Mouse (Mus musculus) heart, embryonic 10.5 days (tissue): ENCODE results near the gene Cope. TPM values are rescaled to one million over a fixed set of nuclear protein-coding genes. Genes with fewer than 3 reads are reported as not detected.

Experiments
- DNase-seq: peaks from one replicate; pipeline ENCODE4 v3.0.0-alpha.2; 2017; ENCODE audit warnings: low spot score
- H3K27ac ChIP-seq: fragments of 300-500 bp; sonication (generic); 2 replicates; pipeline ENCODE4 v1.5.1; 2016; ENCODE audit warnings: mild to moderate bottlenecking
- H3K27me3 ChIP-seq: fragments of 300-500 bp; sonication (generic); 2 replicates; pipeline ENCODE4 v1.6.1; 2016; ENCODE audit warnings: mild to moderate bottlenecking; ENCODE audit not compliant: poor library complexity, insufficient read depth, severe bottlenecking
- H3K36me3 ChIP-seq: fragments of 300-500 bp; sonication (generic); 2 replicates; pipeline ENCODE4 v1.6.1; 2016; ENCODE audit warnings: mild to moderate bottlenecking, moderate library complexity
- H3K4me1 ChIP-seq: fragments of 300-500 bp; sonication (generic); 2 replicates; pipeline ENCODE4 v1.6.1; 2016; ENCODE audit warnings: mild to moderate bottlenecking
- H3K4me3 ChIP-seq: fragments of 300-500 bp; sonication (generic); 2 replicates; pipeline ENCODE4 v1.5.1; 2016; ENCODE audit warnings: mild to moderate bottlenecking, moderate library complexity
- H3K9me3 ChIP-seq: fragments of 300-500 bp; sonication (generic); 2 replicates; pipeline ENCODE4 v1.6.1; 2016; ENCODE audit warnings: mild to moderate bottlenecking, moderate library complexity
- WGBS: fragments of 180-500 bp; shearing (Covaris S2); methylation state at CpG from one replicate; pipeline ENCODE4 v1.1.7; 2016; 5-methylcytosine and 5-hydroxymethylcytosine counted together
- polyA plus RNA-seq: library from polyadenylated mRNA; unstranded; fragments of >200 nt; fragmentation: Nextera tagmentation; extraction: Ambion mirVana; gene quantifications from 2 replicates; pipeline ENCODE4 v1.2.1, GENCODE M21; 2016

Gene Cope
- polyA plus RNA-seq, 1 experiment from 2014 or later: 398 TPM

DNA sequence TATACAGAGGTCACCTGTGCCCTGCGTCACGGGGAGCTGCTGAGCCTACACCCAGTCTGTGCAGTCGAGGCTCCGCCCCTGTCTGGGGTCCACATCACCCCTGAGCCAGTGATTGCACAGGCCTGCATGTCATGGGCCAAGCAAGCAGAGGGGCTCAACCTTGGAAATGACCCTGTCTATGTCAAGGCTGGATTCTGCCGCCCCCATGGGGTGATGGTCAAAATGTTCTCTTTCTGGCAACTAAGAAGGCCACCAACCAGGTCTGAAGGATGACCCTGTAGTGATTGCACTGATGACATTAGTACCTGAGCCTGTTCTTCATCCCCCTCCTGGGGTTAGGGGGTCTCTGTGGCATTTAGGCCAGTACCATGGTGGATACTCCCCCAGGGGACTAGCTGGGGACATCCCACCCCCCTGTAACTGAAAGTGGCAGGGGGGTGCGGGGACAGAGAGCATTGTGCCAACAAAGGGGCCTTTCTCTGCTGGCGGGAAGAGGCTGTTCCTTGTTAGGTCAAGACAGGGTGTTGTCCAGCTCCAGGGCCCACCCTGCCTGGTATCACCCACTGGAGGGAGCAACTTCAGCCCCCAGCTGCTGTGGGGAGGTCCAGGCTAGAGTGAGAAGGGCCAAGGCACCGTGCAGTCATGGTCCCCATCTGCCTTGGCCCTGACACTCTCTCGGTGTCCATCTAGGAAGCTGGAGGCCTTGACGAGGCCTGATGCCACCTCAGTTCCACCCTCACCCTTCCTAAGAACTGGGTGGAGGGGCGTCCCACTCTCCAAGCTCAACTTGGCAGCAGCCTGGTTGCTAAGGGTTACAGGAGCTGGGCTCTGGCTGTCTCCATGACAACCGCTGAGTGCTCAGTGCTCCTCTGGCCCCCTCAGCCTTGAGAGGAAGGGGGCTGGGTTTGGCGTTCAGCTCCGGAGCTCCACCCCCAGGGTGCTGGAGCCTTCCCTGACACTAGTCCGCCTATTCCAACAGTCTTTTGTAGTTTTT, 14.5 kb downstream of the Cope start:
- H3K4me1 ChIP-seq: peaks cover 32% of the 10 kb centered on the region
- H3K27me3 ChIP-seq: peaks cover 25% of the 10 kb centered on the region
- H3K27ac ChIP-seq: 0 out of 2 replicates have a peak overlapping the region, but pooled peaks have one; percentile 84
- 21% methylated on average over 15 of the region's 15 CpGs for WGBS
- peak overlapping the region; percentile 72 for H3K4me3 ChIP-seq
- peaks cover 20% of the 10 kb centered on the region for H3K36me3 ChIP-seq
- H3K9me3 ChIP-seq: no peaks in the 10 kb centered on the region
- peak; percentile 81 for DNase-seq

DNA sequence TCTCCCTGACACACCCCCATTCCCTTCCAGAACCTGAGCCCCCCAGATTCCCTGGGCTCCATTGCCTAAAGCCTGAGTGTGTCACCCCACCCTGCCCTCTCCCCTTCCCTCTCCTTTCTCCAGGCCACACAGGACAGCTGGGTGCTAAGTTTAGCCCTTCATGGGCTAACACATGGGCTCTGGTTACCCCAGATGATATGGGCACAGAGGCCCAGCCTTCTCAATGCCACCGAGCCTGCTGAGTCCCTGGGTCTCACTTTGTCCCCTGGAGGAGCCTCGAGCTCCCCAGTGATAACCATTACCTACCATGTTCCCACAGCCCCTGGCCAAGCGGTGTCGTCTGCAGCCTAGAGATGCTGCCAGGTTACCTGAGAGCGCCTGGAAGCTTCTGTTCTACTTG, 15.6 kb downstream of the Cope start:
- peaks cover 32% of the 10 kb centered on the region for H3K4me1 ChIP-seq
- no peak overlapping the region for H3K4me3 ChIP-seq
- WGBS: 78% methylated on average over 5 of the region's 5 CpGs
- H3K36me3 ChIP-seq: peaks cover 9% of the 10 kb centered on the region
- no peak for DNase-seq
- H3K27me3 ChIP-seq: peaks cover 25% of the 10 kb centered on the region
- 0 out of 2 replicates have a peak overlapping the region, but pooled peaks have one; percentile 24 for H3K27ac ChIP-seq
- no peaks in the 10 kb centered on the region for H3K9me3 ChIP-seq

DNA sequence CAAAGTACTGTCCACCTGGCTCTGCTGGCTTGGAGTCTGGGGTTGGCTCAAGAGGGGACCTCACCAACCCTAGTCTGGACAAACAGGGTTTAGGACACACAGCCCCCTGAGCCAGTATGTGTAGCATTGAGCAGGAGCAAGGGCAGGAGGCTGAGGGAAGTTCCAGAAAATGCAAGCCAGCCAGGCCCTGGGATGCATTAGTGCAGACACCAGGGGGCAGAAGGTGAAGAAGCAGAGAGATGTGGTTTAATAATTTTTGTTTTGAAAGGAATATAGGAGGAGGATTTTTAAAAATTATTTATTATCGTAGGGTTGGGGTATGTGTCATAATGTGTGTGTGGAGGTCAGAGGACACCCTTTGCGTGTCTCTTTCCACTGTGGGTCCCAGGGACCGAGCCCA, 21.4 kb downstream of the Cope start:
- H3K36me3 ChIP-seq: peaks cover 8% of the 10 kb centered on the region; the same call in 1 of the 2 replicates
- 83% methylated on average over 3 of the region's 3 CpGs for WGBS
- no peaks in the 10 kb centered on the region for H3K9me3 ChIP-seq
- H3K27ac ChIP-seq: no peak overlapping the region
- H3K4me1 ChIP-seq: peaks cover 3% of the 10 kb centered on the region; the same call in 1 of the 2 replicates
- H3K4me3 ChIP-seq: no peak overlapping the region
- DNase-seq: no peak
- H3K27me3 ChIP-seq: peaks cover 9% of the 10 kb centered on the region; the same call in 1 of the 2 replicates

DNA sequence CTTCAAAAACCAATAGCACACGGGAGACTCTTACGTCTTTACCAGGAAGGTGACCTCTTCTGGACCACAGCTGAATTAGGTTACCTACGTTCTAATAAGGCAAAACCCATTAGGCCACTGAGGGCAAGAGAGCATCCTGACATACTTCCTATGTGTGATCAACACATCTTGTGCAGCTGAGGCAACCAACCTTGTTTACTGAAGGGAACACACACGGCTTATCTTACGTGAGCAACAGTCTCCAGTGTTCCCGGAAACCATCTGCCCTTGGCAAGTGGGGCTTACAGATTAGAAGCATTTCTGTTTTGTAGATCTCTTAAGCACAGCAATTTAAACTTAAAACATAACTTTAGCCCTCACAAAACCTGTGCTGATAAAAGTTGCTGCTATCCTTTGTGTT, 25.2 kb downstream of the Cope start:
- Histone ChIP-seq H3K4me3 (no peak overlapping the region), H3K27ac (peak overlapping the region; percentile 50; the same call in 1 of the 2 replicates), H3K4me1 (peaks cover 32% of the 10 kb centered on the region), H3K36me3 (peaks cover 26% of the 10 kb centered on the region), H3K27me3 (peaks cover 31% of the 10 kb centered on the region; the same call in 1 of the 2 replicates), H3K9me3 (no peaks in the 10 kb centered on the region)
- WGBS: 87% methylated on average over 6 of the region's 6 CpGs
- DNase-seq: peak; percentile 87

DNA sequence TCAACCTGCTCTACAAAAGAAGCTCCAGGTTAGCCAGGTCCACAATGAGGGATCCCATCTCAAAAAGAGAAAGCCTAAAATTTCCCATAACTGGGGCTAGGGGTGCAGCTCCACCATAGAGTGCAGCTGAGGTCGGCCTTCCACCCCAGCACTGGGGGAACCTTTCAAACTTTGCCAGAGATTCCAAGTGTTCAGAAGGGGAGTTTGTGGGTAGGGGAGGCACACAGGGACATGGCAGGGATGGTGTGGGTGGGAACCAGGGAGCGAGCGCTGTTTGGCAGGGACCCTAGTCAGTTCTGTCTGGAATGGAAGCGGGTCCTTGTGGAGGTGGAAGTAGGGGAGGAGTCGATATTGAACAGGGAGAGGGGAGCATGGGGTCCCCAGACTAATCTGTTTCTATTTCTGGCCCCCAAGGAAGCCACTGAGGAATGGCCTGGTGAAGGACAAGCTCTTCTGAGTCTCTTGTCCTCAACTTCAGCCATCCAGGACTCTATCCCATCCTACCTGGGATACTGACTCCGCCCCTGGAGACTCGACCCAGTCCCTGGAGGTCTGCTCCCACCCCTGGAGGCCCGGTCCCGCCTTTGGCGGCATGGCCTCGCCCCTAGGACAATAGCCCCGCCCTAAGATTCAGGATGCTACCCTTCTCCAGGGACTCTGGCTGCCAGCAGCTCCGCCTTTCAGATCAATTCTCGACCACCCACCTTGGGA, 27.0 kb downstream of the Cope start, which contains the start of gene Gdf1:
Gdf1 (plus strand) TSS at position 694 of the 711 bp plus-strand sequence.
- Histone ChIP-seq H3K27me3 (peaks cover 26% of the 10 kb centered on the region; the same call in 1 of the 2 replicates), H3K36me3 (peaks cover 44% of the 10 kb centered on the region), H3K4me1 (peaks cover 32% of the 10 kb centered on the region), H3K4me3 (peak within 1 kb of the TSS; percentile 49), H3K9me3 (no peaks in the 10 kb centered on the region), H3K27ac (peak within 1 kb of the TSS; percentile 77)
- DNase-seq: peak; percentile 84
- WGBS: 25% methylated on average over 14 of the region's 14 CpGs

DNA sequence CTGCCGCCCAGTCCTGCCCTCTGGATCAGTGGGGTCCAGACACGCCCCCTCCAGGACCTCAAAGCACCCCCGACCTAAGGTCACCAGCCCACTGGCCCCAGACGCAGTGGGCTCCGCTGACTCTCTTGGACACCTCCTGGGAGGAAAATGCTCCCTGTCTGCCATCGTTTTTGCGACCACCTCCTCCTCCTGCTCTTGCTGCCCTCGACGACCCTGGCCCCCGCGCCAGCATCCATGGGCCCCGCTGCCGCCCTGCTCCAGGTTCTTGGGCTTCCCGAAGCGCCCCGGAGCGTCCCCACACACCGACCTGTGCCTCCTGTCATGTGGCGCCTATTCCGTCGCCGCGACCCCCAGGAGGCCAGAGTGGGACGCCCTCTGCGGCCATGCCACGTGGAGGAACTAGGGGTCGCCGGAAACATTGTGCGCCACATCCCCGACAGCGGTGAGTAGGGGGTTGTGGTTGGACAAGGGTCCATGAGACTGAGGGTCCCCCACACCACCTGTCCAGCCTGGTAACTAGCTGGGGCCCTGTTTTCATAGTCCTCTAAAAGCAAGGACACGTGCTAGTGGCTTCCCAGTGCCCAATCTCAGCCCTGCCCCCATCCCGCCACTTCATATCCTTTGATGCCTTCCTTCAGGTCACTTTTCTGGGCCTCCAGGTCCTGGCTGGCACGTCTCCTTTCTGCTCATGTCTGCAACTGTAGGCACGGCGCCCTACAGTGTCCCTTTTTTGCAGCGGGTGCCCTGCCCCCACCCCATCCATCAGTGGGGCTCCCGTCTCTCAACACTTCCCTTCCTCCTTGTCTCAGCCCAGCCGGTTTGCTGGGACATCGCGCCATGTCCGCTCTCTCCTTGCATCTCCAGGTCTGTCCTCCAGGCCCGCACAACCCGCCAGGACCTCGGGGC, 27.8 kb downstream of the Cope start:
- Histone ChIP-seq H3K4me3 (peak overlapping the region; percentile 49), H3K9me3 (no peaks in the 10 kb centered on the region), H3K36me3 (peaks cover 48% of the 10 kb centered on the region), H3K4me1 (peaks cover 32% of the 10 kb centered on the region), H3K27me3 (peaks cover 26% of the 10 kb centered on the region; the same call in 1 of the 2 replicates), H3K27ac (peak overlapping the region; percentile 77)
- DNase-seq: no peak
- WGBS: 3% methylated on average over 45 of the region's 45 CpGs

DNA sequence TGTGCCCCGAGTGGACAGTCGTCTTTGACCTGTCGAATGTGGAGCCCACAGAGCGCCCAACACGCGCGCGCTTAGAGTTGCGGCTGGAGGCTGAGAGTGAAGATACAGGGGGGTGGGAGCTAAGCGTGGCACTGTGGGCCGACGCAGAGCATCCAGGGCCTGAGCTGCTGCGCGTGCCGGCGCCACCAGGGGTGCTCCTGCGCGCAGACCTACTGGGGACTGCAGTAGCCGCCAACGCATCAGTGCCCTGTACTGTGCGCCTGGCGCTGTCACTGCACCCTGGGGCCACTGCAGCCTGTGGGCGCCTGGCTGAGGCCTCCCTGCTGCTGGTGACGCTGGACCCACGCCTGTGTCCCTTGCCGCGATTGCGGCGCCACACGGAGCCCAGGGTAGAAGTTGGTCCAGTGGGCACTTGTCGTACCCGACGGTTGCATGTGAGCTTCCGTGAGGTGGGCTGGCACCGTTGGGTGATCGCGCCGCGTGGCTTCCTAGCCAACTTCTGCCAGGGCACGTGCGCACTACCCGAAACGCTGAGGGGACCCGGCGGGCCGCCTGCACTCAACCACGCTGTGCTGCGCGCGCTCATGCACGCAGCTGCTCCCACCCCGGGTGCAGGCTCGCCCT, 28.5 kb downstream of the Cope start:
- 31% methylated on average over 53 of the region's 53 CpGs for WGBS
- H3K4me1 ChIP-seq: peaks cover 32% of the 10 kb centered on the region
- peak overlapping the region; percentile 77 for H3K27ac ChIP-seq
- DNase-seq: peak; percentile 86
- H3K27me3 ChIP-seq: peaks cover 26% of the 10 kb centered on the region; the same call in 1 of the 2 replicates
- H3K4me3 ChIP-seq: peak overlapping the region; percentile 49
- H3K9me3 ChIP-seq: no peaks in the 10 kb centered on the region
- H3K36me3 ChIP-seq: peaks cover 54% of the 10 kb centered on the region

DNA sequence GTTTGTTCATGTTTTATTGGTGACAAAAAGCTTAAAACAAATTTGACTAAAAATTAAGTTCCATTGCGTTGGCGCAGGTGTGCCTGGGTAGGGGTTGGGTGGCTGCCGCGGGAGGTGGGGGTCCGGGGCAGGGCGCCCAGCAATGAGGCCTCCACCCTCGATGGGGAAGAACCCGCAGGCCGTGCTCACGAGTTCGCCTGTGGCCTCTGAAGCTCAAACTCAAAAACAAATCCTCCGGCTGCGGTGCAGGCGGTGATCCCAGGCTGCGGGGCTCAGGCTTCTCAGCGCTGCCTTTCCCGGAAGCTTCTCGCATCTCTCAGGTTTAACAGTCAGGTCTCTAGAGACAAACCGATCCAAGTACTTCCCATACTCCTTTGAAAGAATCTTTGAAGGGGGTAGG, 29.2 kb downstream of the Cope start:
- Histone ChIP-seq H3K27ac (0 out of 2 replicates have a peak overlapping the region, but pooled peaks have one; percentile 25), H3K4me3 (0 out of 2 replicates have a peak overlapping the region, but pooled peaks have one; percentile 49), H3K36me3 (peaks cover 61% of the 10 kb centered on the region), H3K4me1 (peaks cover 32% of the 10 kb centered on the region), H3K27me3 (peaks cover 26% of the 10 kb centered on the region; the same call in 1 of the 2 replicates), H3K9me3 (no peaks in the 10 kb centered on the region)
- WGBS: 80% methylated on average over 19 of the region's 19 CpGs
- no peak for DNase-seq

DNA sequence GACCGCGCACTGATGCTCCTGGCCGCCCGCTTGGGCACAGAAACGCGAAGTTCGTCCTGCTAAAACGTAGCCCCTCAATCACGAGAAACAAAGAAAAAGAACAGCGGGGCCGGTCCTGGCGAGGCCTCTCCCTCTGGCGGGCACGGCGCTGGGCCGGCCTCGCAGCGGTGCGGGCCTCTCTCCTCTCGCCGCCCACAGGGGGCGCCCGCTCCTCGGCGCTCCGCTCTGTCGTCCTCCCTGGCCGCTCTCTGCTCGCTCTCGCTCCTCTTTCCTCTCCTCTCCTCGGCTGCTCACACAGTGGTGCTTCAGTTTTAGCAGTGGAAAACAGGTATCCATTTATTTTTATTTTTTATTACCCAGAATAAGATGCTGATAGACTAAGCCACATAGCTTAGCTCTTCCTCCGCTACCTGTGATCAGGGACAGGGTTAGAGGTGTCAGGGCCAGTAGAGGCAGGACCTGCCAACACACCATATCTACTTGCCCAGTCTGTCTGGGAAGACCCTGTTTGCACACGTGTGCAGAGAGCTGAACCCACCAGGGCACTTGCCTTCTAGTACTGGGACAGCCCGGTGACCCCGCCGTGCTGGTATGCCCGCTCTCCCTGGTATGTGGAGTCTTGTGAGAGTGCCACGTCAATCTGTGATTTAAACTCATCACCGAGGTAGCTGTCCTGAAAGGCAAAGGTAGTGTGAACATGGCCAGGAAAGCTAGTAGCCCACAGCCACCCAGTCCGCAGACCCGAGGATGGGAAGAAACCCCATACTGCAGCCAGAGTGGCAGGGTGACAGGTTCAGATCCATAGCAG, 30.0 kb downstream of the Cope start:
- Histone ChIP-seq H3K4me3 (no peak overlapping the region), H3K27me3 (peaks cover 26% of the 10 kb centered on the region; the same call in 1 of the 2 replicates), H3K4me1 (peaks cover 32% of the 10 kb centered on the region), H3K27ac (0 out of 2 replicates have a peak overlapping the region, but pooled peaks have one; percentile 47), H3K36me3 (peaks cover 67% of the 10 kb centered on the region), H3K9me3 (no peaks in the 10 kb centered on the region)
- DNase-seq: peak; percentile 86
- 29% methylated on average over 41 of the region's 41 CpGs for whole genome bisulfite sequencing

DNA sequence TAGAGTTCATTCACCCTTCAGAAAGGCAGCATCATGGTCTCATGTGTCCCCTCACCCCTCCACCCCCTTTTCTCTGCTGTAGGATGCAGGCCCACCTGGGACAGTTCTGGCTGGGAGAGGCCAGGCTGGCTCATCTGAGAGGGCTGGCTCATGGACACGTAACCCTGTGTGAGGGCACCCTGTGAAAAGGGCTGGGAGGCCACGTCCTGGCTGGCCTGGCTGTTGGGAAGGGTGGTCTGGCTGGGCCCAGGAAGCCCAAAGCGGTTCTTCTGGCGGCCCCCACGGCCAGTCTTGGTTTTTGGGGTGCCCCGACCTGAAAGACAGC, 30.5 kb downstream of the Cope start:
- H3K27ac ChIP-seq: no peak overlapping the region
- H3K4me3 ChIP-seq: no peak overlapping the region
- no peak for DNase-seq
- peaks cover 72% of the 10 kb centered on the region for H3K36me3 ChIP-seq
- WGBS: 91% methylated on average over 6 of the region's 6 CpGs
- no peaks in the 10 kb centered on the region for H3K9me3 ChIP-seq
- H3K4me1 ChIP-seq: peaks cover 32% of the 10 kb centered on the region
- H3K27me3 ChIP-seq: peaks cover 26% of the 10 kb centered on the region; the same call in 1 of the 2 replicates

DNA sequence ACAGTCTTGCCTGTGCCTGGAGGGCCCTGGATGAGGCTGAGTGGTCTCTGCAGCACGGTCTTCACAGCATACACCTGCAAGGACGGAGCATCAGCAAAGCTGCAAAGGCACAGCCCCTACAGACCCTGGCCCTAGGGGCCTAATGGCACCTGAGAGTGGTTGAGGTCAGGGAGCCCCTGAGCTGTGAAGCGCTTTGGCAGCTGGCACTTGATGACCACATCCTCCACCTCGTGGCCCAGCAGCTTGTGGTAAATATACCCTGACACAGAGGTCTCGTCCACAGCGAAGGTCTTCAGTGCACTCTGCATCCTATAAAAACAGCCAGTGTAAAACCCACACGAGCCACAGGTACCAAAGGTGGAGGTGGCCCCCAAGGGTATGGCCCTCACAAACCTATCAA, 36.6 kb downstream of the Cope start:
- 92% methylated on average over 7 of the region's 7 CpGs for WGBS
- Histone ChIP-seq H3K4me1 (peaks cover 8% of the 10 kb centered on the region), H3K9me3 (no peaks in the 10 kb centered on the region), H3K4me3 (no peak overlapping the region), H3K27ac (no peak overlapping the region), H3K36me3 (peaks cover 99% of the 10 kb centered on the region), H3K27me3 (no peaks in the 10 kb centered on the region)
- no peak for DNase-seq
